Mouse (Mus musculus) hindbrain, embryonic 14.5 days (tissue): ENCODE data around the gene Alox12. TPM values are rescaled to one million over a fixed set of nuclear protein-coding genes. Genes with fewer than 3 reads are reported as not detected.
A peak's percentile ranks its signal among the peaks of the same experiment; 100 is the strongest.

Experiments
- ATAC-seq: fragments of 200-750 bp; cut with Nextera tagmentation; 2 replicates; pipeline ENCODE4 v1.8.0; 2017; ENCODE audit warnings: moderate number of reproducible peaks, mild to moderate bottlenecking, moderate TSS enrichment, moderate library complexity; ENCODE audit not compliant: low FRiP score
- DNase-seq: peaks from one replicate; pipeline ENCODE4 v3.0.0-alpha.2; 2015; ENCODE audit warnings: low spot score
- H3K27ac ChIP-seq: fragments of 300-500 bp; sonication (generic); 2 replicates; pipeline ENCODE4 v1.5.1; 2014; ENCODE audit warnings: mild to moderate bottlenecking, moderate library complexity
- H3K27me3 ChIP-seq: fragments of 300-500 bp; sonication (generic); 2 replicates; pipeline ENCODE4 v1.6.1; 2014; ENCODE audit warnings: mild to moderate bottlenecking, low read length, mixed read lengths; ENCODE audit not compliant: control insufficient read depth, insufficient read depth
- H3K36me3 ChIP-seq: fragments of 300-500 bp; sonication (generic); replicated peaks from 2 replicates; pipeline ENCODE4 v1.6.1; 2014; ENCODE audit not compliant: control insufficient read depth, insufficient read depth
- H3K4me1 ChIP-seq: fragments of 300-500 bp; sonication (generic); replicated peaks from 2 replicates; pipeline ENCODE4 v1.6.1; 2014; ENCODE audit warnings: antibody characterized with exemption, low read length, mixed read lengths; ENCODE audit not compliant: control insufficient read depth, insufficient read depth
- H3K4me2 ChIP-seq: fragments of 300-500 bp; sonication (generic); replicated peaks from 2 replicates; pipeline ENCODE4 v1.6.1; 2014; ENCODE audit warnings: mild to moderate bottlenecking, moderate library complexity
- H3K4me3 ChIP-seq: fragments of 300-500 bp; sonication (generic); replicated peaks from 2 replicates; pipeline ENCODE4 v1.5.1; 2014; ENCODE audit warnings: mild to moderate bottlenecking, low read length
- H3K9ac ChIP-seq: fragments of 300-500 bp; sonication (generic); 2 replicates; pipeline ENCODE4 v1.6.1; 2014
- H3K9me3 ChIP-seq: fragments of 300-500 bp; sonication (generic); 2 replicates; pipeline ENCODE4 v1.6.1; 2016; ENCODE audit warnings: low read length; ENCODE audit not compliant: control insufficient read depth
- WGBS: fragments of 180-500 bp; shearing (Covaris S2); extraction: QIAGEN DNeasy Blood & Tissue Kit; methylation state at CpG from one replicate; pipeline ENCODE4 v1.1.7; 2014; 5-methylcytosine and 5-hydroxymethylcytosine counted together
- polyA plus RNA-seq: library from polyadenylated mRNA; unstranded; fragments of >200 nt; fragmentation: Nextera tagmentation; extraction: Ambion mirVana; gene quantifications from 2 replicates; pipeline ENCODE4 v1.2.1, GENCODE M21; 2014

Gene Alox12
- polyA plus RNA-seq, 1 experiment from 2014 or later = 2.1 TPM

- Histone ChIP-seq H3K4me1 (no peaks in the 10 kb centered on the region), H3K27ac (no peak overlapping the region), H3K9me3 (no peaks in the 10 kb centered on the region), H3K36me3 (no peaks in the 10 kb centered on the region), H3K4me2 (no peak overlapping the region), H3K9ac (no peak overlapping the region), H3K27me3 (no peaks in the 10 kb centered on the region), H3K4me3 (no peak overlapping the region)
- WGBS = 84% methylated on average over 3 of the region's 3 CpGs
- DNase-seq (no peak), ATAC-seq (no peak)
Observed at GRCm38 (mm10) chr11:70284757-70285156, 29.6 kb upstream of the Alox12 start.

- H3K9me3 ChIP-seq = no peaks in the 10 kb centered on the region
- DNase-seq (no peak), ATAC-seq (no peak)
- no peaks in the 10 kb centered on the region for H3K4me1 ChIP-seq
- 82% methylated on average over 4 of the region's 4 CpGs for WGBS
- H3K27ac ChIP-seq = no peak overlapping the region
- no peak overlapping the region for H3K4me2 ChIP-seq
- H3K9ac ChIP-seq = no peak overlapping the region
- no peak overlapping the region for H3K4me3 ChIP-seq
- no peaks in the 10 kb centered on the region for H3K36me3 ChIP-seq
- no peaks in the 10 kb centered on the region for H3K27me3 ChIP-seq
Observed at GRCm38 (mm10) chr11:70283666-70284065, 28.5 kb upstream of the Alox12 start.

- no peaks in the 10 kb centered on the region for H3K27me3 ChIP-seq
- ATAC-seq (no peak), DNase-seq (no peak)
- H3K27ac ChIP-seq = no peak overlapping the region
- no peak overlapping the region for H3K4me2 ChIP-seq
- H3K9me3 ChIP-seq = no peaks in the 10 kb centered on the region
- H3K9ac ChIP-seq = no peak overlapping the region
- no peak overlapping the region for H3K4me3 ChIP-seq
- 75% methylated on average over 3 of the region's 3 CpGs for WGBS
- H3K4me1 ChIP-seq = no peaks in the 10 kb centered on the region
- no peaks in the 10 kb centered on the region for H3K36me3 ChIP-seq
Observed at GRCm38 (mm10) chr11:70280441-70280840, 25.3 kb upstream of the Alox12 start.

GRCm38 (mm10) chr11:70278961-70279360, 23.8 kb upstream of the Alox12 start:
- no peaks in the 10 kb centered on the region for H3K36me3 ChIP-seq
- DNase-seq (peak; percentile 28), ATAC-seq (no peak)
- no peaks in the 10 kb centered on the region for H3K4me1 ChIP-seq
- no peak overlapping the region for H3K9ac ChIP-seq
- no peak overlapping the region for H3K27ac ChIP-seq
- H3K9me3 ChIP-seq = no peaks in the 10 kb centered on the region
- 82% methylated on average over 3 of the region's 3 CpGs for WGBS
- H3K4me2 ChIP-seq = no peak overlapping the region
- no peak overlapping the region for H3K4me3 ChIP-seq
- H3K27me3 ChIP-seq = no peaks in the 10 kb centered on the region

- DNase-seq = no peak
- H3K4me3 ChIP-seq = no peak overlapping the region
- H3K4me2 ChIP-seq = no peak overlapping the region
- H3K27ac ChIP-seq = no peak overlapping the region
- no peaks in the 10 kb centered on the region for H3K9me3 ChIP-seq
- no peaks in the 10 kb centered on the region for H3K4me1 ChIP-seq
- WGBS = 88% methylated on average over 7 of the region's 7 CpGs
- no peaks in the 10 kb centered on the region for H3K27me3 ChIP-seq
- ATAC-seq = no peak
- no peaks in the 10 kb centered on the region for H3K36me3 ChIP-seq
- no peak overlapping the region for H3K9ac ChIP-seq
Observed at GRCm38 (mm10) chr11:70271641-70272040, 16.5 kb upstream of the Alox12 start.

- Histone ChIP-seq H3K4me3 (no peak overlapping the region), H3K4me2 (no peak overlapping the region), H3K9ac (no peak overlapping the region), H3K27me3 (no peaks in the 10 kb centered on the region), H3K36me3 (no peaks in the 10 kb centered on the region), H3K27ac (no peak overlapping the region), H3K9me3 (no peaks in the 10 kb centered on the region), H3K4me1 (no peaks in the 10 kb centered on the region)
- WGBS = 91% methylated on average over 1 of the region's 1 CpGs
- DNase-seq (no peak), ATAC-seq (no peak)
Observed at GRCm38 (mm10) chr11:70266405-70266804, 11.3 kb upstream of the Alox12 start.

GRCm38 (mm10) chr11:70265819-70266218, 10.7 kb upstream of the Alox12 start:
- no peak overlapping the region for H3K4me3 ChIP-seq
- H3K9me3 ChIP-seq = no peaks in the 10 kb centered on the region; the same call in 1 of the 2 replicates
- H3K4me1 ChIP-seq = no peaks in the 10 kb centered on the region
- no peaks in the 10 kb centered on the region for H3K27me3 ChIP-seq
- WGBS = 89% methylated on average over 4 of the region's 4 CpGs
- no peak overlapping the region for H3K27ac ChIP-seq
- no peak for ATAC-seq
- H3K4me2 ChIP-seq = no peak overlapping the region
- no peak overlapping the region for H3K9ac ChIP-seq
- DNase-seq = no peak
- H3K36me3 ChIP-seq = no peaks in the 10 kb centered on the region

- Histone ChIP-seq H3K4me1 (no peaks in the 10 kb centered on the region), H3K9me3 (no peaks in the 10 kb centered on the region; the same call in 1 of the 2 replicates), H3K27me3 (no peaks in the 10 kb centered on the region), H3K9ac (no peak overlapping the region), H3K4me3 (no peak overlapping the region), H3K4me2 (no peak overlapping the region), H3K27ac (no peak overlapping the region), H3K36me3 (no peaks in the 10 kb centered on the region)
- no peak for DNase-seq
- WGBS = 61% methylated on average over 3 of the region's 3 CpGs
- ATAC-seq = no peak
Observed at GRCm38 (mm10) chr11:70265252-70265651, 10.1 kb upstream of the Alox12 start.

- Histone ChIP-seq H3K27me3 (peaks cover 21% of the 10 kb centered on the region), H3K4me3 (no peak overlapping the region), H3K4me1 (0 out of 2 replicates have a peak, but pooled peaks cover 4% of the 10 kb centered on the region), H3K9me3 (no peaks in the 10 kb centered on the region; the same call in 1 of the 2 replicates), H3K4me2 (no peak overlapping the region), H3K9ac (no peak overlapping the region), H3K27ac (no peak overlapping the region), H3K36me3 (no peaks in the 10 kb centered on the region)
- DNase-seq (no peak), ATAC-seq (no peak)
- WGBS = 91% methylated on average over 4 of the region's 4 CpGs
Observed at GRCm38 (mm10) chr11:70259035-70259434, 3.9 kb upstream of the Alox12 start.

GRCm38 (mm10) chr11:70254337-70254736, 816 bp downstream of the Alox12 start:
- WGBS = 4% methylated on average over 18 of the region's 18 CpGs
- DNase-seq (no peak), ATAC-seq (no peak)
- 0 out of 2 replicates have a peak, but pooled peaks cover 8% of the 10 kb centered on the region for H3K4me1 ChIP-seq
- H3K9ac ChIP-seq = no peak overlapping the region
- peak overlapping the region; percentile 33 for H3K4me2 ChIP-seq
- H3K27ac ChIP-seq = no peak overlapping the region
- no peaks in the 10 kb centered on the region for H3K9me3 ChIP-seq
- 0 out of 2 replicates have a peak overlapping the region, but pooled peaks have one; percentile 13 for H3K4me3 ChIP-seq
- H3K27me3 ChIP-seq = peaks cover 46% of the 10 kb centered on the region
- H3K36me3 ChIP-seq = no peaks in the 10 kb centered on the region
